Mouse (Mus musculus): Measurements from ENCODE around the gene Pcdh19.

Pcdh19 gene

DNA sequence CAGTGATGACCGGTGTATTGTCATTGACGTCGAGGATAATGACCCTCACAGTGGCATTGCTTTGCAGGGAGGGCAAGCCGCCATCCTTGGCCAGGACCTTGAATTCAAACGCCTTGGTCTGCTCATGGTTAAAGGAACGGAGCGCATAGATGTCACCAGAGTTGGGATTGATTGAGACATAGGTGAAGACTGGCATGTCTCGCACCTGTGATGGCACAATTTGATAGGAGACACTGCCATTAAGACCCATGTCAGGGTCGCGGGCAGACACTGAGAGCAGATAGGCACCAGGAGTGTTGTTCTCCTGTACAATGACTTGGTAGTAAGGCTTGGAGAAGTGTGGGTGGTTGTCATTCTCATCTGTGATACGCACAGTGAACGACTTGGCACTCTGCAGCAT, 3.2 kb downstream of the Pcdh19 start:
- no peak for TF ChIP-seq GATA4 (IDR thresholded peaks at IDR 0.05; ENCODE audit: insufficient replicate concordance, low read length)

- no peak for TF ChIP-seq GATA4 (IDR thresholded peaks at IDR 0.05; ENCODE audit: insufficient replicate concordance, low read length)
Observed at GRCm38 (mm10) chrX:133683961-133684360, 4.8 kb downstream of the Pcdh19 start.

GRCm38 (mm10) chrX:133675121-133675520, 13.7 kb downstream of the Pcdh19 start:
- TF ChIP-seq GATA4 (IDR thresholded peaks at IDR 0.05; ENCODE audit: insufficient replicate concordance, low read length), result no peak

DNA sequence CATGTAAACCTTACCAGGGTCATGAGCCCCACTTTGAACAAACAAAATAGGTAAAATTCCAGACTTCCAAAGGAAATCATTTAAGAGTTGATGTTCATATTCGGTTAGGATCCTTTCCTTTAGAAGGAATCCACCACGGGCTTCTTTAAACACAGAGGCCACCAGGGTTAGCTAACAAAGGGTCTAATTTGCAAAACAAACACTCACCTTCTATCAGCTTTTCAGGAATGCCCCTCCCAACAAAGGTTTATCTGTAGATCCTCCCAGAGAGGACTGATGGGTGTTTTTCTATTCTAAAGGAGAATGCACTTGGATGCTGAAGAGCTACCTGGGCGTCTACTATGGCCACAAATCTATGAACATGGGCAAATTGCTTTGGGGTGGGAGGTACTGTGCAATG, 15.0 kb downstream of the Pcdh19 start:
- TF ChIP-seq GATA4 (IDR thresholded peaks at IDR 0.05; ENCODE audit: insufficient replicate concordance, low read length), result no peak

DNA sequence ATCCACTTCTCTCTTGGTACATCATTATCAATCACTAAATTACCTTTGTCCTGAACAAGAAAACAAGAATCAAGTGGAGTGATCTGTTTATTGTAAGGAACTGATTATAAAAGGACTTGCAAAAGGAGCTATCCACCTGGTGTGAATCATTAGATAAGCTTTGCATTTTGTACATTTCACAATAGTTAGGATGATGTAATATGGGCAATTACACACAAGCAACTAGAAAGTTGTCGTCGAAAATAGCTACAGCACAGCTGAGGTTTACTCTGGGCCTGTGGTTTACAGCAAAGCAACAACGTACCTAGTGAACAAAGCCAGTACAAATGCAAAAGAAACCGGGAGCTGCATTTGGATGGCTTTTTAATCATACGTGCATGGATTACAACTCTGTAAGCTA, 28.7 kb downstream of the Pcdh19 start:
- no peak for TF ChIP-seq GATA4 (IDR thresholded peaks at IDR 0.05; ENCODE audit: insufficient replicate concordance, low read length)

DNA sequence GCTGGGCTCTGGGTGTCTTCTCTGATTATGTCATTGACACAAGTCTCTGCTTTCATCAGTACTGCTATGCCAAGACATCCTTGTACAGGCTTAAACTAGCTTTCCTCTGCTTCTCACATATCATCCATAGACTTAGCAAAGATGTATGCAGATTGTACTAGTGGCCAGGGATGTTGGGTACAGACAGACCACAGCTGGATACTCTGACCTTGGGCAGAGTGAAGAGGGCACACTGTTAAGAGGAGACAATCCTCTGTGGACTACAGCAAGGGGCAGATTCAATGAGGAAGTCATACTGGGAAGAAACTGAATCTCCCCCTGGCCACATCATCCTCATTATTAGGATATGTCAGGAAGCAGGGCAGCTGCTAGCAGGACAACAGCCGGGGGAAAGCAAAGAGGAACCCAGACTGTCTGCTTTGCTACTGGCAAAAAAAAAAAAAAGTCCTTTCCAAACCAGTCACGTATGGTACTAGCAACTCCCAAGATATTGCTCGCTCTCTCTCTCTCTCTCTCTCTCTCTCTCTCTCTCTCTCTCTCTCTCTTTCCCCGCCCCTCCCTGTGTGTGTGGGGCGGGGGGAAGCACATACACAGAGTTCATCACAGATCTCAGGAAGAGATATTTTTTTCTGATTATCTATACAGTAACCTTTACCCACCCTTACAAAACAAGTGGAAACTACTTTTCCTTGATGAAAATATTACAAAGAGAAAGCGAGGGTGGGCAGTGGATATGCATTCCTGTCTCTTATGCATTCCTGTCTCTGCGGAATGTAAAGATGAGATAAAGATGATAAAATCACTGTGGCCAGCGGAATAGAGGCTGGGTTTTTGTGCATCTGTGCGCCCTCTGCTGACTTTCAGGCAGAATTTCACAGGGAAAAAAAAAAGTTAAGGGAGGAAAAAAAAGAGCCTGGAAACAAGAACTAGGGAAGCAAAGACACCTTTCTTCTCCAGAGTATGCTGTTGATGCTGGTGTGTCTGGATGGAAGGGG, 31.2 kb downstream of the Pcdh19 start:
- no peak for TF ChIP-seq GATA4 (IDR thresholded peaks at IDR 0.05; ENCODE audit: insufficient replicate concordance, low read length)

DNA sequence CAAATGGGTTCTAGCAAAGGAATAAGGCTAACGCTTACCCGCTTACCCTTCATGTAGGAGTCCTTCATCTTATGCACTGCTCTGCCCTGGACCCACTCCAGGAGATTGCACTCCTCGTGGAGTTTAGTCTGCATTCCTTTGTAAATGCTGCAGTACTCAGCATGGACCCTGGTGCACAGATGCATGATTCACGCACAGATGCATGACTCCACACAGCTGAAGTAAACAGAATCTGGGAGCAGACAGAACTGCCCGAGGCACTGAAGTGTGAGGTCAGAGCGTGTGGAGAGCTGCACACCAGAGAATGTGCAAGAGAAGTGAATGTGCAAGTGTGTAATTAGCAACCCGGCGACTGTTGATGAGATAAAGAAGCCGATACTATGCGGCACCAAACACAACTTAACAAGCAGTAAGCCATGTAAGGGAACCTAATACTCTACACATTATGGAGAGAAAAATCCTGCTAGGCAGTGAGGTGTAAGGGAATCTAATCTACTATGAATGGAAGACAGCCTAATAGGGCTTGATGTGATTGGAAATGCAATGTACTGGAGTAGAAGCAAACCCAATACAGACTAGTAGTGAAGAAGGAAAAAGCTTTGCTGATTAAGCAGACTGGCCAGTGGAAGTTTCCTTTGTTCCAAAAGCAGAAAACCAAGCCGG, 32.8 kb downstream of the Pcdh19 start:
- TF ChIP-seq GATA4 (IDR thresholded peaks at IDR 0.05; ENCODE audit: insufficient replicate concordance, low read length), result no peak

GRCm38 (mm10) chrX:133655196-133655595, 33.6 kb downstream of the Pcdh19 start:
- TF ChIP-seq GATA4 (IDR thresholded peaks at IDR 0.05; ENCODE audit: insufficient replicate concordance, low read length), result no peak

- TF ChIP-seq GATA4 (IDR thresholded peaks at IDR 0.05; ENCODE audit: insufficient replicate concordance, low read length), result no peak
Observed at GRCm38 (mm10) chrX:133653071-133653470, 35.7 kb downstream of the Pcdh19 start.

DNA sequence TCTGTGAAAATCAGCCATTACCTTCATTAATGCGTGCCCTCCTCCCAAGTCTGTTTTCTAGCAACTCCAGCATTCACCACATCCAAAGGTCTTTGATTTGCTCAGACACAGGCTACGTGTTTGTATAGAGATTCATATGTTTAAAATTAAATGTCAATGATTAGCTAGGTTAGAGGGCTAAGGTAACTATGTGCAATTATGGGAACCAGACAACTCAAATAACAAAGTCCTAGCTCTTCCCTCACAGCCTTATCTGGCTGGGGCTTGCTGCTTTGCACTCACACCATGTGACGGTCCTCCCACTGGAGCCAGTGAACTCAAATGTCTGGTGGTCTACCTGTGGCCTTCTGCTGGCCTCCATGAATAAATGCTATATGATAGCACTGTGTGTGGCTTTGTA, 38.4 kb downstream of the Pcdh19 start:
- TF ChIP-seq GATA4 (IDR thresholded peaks at IDR 0.05; ENCODE audit: insufficient replicate concordance, low read length), result no peak

DNA sequence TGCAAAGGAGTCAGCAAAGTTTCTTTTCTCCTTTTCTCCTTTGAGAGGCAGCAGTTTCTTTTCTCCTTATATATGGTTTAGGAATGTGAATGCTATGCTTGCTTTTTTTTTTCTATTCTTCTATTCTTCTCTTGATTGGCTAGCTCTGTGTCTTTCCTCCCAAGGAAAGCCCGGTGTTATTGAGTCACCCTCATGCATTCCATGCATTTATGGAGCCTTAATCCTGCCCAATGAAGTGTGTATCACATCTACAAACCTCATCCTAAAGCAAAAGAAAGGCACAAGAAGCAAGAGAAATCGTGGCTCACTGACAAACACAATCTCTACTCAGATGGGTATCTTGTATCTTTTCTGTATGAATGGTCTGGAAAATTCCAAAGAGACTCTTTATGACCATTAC, 41.0 kb downstream of the Pcdh19 start:
- TF ChIP-seq GATA4 (IDR thresholded peaks at IDR 0.05; ENCODE audit: insufficient replicate concordance, low read length), result no peak

GRCm38 (mm10) chrX:133639445-133639844, 49.3 kb downstream of the Pcdh19 start:
- no peak for TF ChIP-seq GATA4 (IDR thresholded peaks at IDR 0.05; ENCODE audit: insufficient replicate concordance, low read length)

DNA sequence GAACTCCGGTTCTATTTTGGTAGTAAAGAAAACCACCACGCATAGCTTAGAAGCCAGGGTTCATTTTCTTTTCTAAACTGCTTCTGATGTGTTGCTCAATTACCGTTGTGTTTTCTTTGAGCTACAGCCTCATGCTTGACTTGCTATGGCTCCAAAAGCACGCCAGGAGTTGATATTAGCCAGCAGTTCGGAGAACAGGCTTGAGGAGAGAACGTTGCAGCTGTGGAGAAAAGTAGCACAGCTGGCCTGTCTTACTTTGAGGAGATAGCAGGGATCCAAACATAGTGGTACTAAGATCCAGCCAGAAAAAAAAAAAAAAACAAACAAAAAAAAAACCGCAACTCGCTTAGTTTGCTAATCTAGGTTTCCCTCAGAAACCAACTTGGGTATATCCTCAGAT, 59.2 kb downstream of the Pcdh19 start:
- no peak for TF ChIP-seq GATA4 (IDR thresholded peaks at IDR 0.05; ENCODE audit: insufficient replicate concordance, low read length)

DNA sequence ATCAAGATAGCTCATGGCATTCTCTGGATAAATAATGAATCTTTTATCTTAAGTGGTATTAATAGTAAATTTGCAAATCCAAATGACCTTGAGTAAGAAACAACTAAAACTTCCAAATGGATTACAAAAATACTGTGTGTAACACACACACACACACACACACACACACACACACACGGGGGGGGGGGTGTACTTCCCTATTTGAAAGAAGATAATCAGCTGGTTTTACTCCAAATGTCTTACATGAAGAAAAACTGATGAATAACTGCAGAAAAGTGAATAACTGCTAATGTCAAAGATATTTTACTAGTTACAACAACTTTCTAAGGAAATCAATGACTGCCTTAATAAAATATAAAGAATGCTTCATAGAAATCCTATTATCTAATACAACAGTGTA, 70.6 kb downstream of the Pcdh19 start:
- TF ChIP-seq GATA4 (IDR thresholded peaks at IDR 0.05; ENCODE audit: insufficient replicate concordance, low read length), result no peak

DNA sequence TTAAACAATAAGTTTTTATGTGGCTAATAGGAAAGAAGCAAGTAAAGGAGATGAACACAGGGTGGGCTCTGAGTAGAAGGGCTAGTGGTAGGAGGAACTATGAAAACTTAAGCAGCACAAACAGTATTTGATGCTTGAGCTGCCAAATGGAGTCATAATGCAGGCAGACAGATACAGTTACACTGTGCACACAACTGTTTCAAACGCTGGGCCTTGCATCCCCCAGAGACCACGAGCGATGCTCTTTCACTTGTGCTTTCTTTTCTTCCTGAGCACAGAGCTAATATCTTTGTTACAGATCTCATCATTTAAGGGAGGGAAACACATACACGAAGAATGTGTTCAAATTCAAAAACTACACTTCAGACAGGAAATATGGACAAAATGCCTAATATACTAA, 83.0 kb downstream of the Pcdh19 start:
- no peak for TF ChIP-seq GATA4 (IDR thresholded peaks at IDR 0.05; ENCODE audit: insufficient replicate concordance, low read length)

DNA sequence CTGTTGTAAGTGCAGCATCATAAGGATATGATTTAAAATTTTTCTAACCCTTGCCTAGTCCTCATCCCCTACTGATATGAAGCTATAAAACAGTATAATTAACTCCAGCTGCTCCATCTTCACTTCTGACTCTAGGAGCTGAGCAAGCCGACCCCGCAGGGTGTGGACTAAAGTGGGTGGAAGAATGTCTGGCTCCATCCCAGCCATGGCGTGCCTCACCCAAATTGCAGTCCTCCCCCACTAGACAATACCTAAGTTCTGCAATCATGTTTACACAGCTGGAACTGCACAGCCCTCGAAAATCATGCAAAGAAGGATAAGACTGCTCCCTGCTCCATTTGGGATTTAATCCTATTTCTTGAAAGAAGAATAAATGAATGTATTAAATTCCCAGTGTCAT, 84.5 kb downstream of the Pcdh19 start:
- TF ChIP-seq GATA4 (IDR thresholded peaks at IDR 0.05; ENCODE audit: insufficient replicate concordance, low read length), result no peak

All from liver, adult (tissue).